Mouse (Mus musculus) CH12.LX (cell line): ENCODE results near the gene Fgfr2. TPM values are rescaled to one million over a fixed set of nuclear protein-coding genes. Genes with fewer than 3 reads are reported as not detected.

Experiments
- DNase-seq: peaks from one replicate; pipeline ENCODE4 v3.0.0-alpha.2; 2013; ENCODE audit errors: extremely low read depth
- H3K27ac ChIP-seq: 2 replicates; pipeline ENCODE4 v1.5.1; 2012; ENCODE audit warnings: low read depth, mild to moderate bottlenecking, control low read depth, moderate library complexity; ENCODE audit not compliant: insufficient read depth
- H3K27me3 ChIP-seq: replicated peaks from 2 replicates; pipeline ENCODE3; 2012; ENCODE audit warnings: inconsistent platforms
- H3K36me3 ChIP-seq, 2 experiments: replicated peaks in 1 of 2; 2 replicates each; pipeline versions ENCODE3 to v1.6.1; 2012; ENCODE audit warnings: inconsistent platforms in 1 of 2, low read length in 1 of 2, mild to moderate bottlenecking in 1 of 2, mixed read lengths in 1 of 2, moderate library complexity in 1 of 2; ENCODE audit not compliant: control insufficient read depth in 1 of 2, insufficient read depth in 1 of 2
- H3K4me1 ChIP-seq, 2 experiments: 2 replicates each; pipeline ENCODE4 v1.6.1; 2012; ENCODE audit warnings: inconsistent platforms in 1 of 2, moderate library complexity in 1 of 2; ENCODE audit not compliant: insufficient read depth in 2 of 2, control insufficient read depth in 1 of 2
- H3K4me2 ChIP-seq: 2 replicates; pipeline ENCODE4 v1.6.1; 2012; ENCODE audit warnings: low read depth, mild to moderate bottlenecking, control low read depth; ENCODE audit not compliant: poor library complexity, insufficient read depth, severe bottlenecking
- H3K4me3 ChIP-seq, 3 experiments: fragments of 150-350 bp in 1 of 3; sonication (generic) in 1 of 3; replicated peaks in 1 of 3; 2 replicates each; pipeline versions ENCODE3 to v1.5.1; 2011 to 2012; ENCODE audit warnings: low read depth in 2 of 3, low read length in 2 of 3, mild to moderate bottlenecking in 2 of 3, moderate library complexity in 2 of 3, control low read depth in 1 of 3, improper control_type of control experiment in 1 of 3, inconsistent platforms in 1 of 3, mixed read lengths in 1 of 3; ENCODE audit not compliant: poor library complexity in 1 of 3
- H3K79me2 ChIP-seq: replicated peaks from 2 replicates; pipeline ENCODE4 v1.6.1; 2012; ENCODE audit warnings: mild to moderate bottlenecking, moderate library complexity; ENCODE audit not compliant: control insufficient read depth, poor library complexity, insufficient read depth, severe bottlenecking; ENCODE audit errors: extremely low read depth
- H3K9ac ChIP-seq: 2 replicates; pipeline ENCODE4 v1.6.1; 2012; ENCODE audit warnings: low read depth, mild to moderate bottlenecking, control low read depth, moderate library complexity; ENCODE audit not compliant: insufficient read depth
- H3K9me3 ChIP-seq: replicated peaks from 2 replicates; pipeline ENCODE3; 2012; ENCODE audit warnings: low read length, inconsistent platforms, mixed read lengths
- BHLHE40 ChIP-seq: IDR thresholded peaks from 2 replicates; pipeline ENCODE4 v1.6.1; 2011; ENCODE audit warnings: mild to moderate bottlenecking, low read depth, low read length, improper control_type of control experiment
- EP300 ChIP-seq: IDR thresholded peaks from 2 replicates; pipeline ENCODE4 v1.6.1; 2011; ENCODE audit warnings: low read length, improper control_type of control experiment
- HCFC1 ChIP-seq: IDR thresholded peaks from 2 replicates; pipeline ENCODE4 v1.6.1; 2012; ENCODE audit warnings: low read depth, mild to moderate bottlenecking, inconsistent platforms, low read length, improper control_type of control experiment
- KAT2A ChIP-seq: IDR thresholded peaks from 2 replicates; pipeline ENCODE4 v1.6.1; 2012; ENCODE audit warnings: low read length, improper control_type of control experiment, inconsistent platforms; ENCODE audit not compliant: insufficient replicate concordance
- MEF2A ChIP-seq: IDR thresholded peaks from 2 replicates; pipeline ENCODE4 v1.6.1; 2014; ENCODE audit warnings: low read depth, mild to moderate bottlenecking, inconsistent platforms, low read length, improper control_type of control experiment, borderline replicate concordance
- NELFE ChIP-seq: IDR thresholded peaks from 2 replicates; pipeline ENCODE4 v1.6.1; 2011; ENCODE audit warnings: low read depth, low read length, improper control_type of control experiment
- PAX5 ChIP-seq: IDR thresholded peaks from 2 replicates; pipeline ENCODE4 v1.6.1; 2012; ENCODE audit warnings: low read length, inconsistent platforms, mixed read lengths
- SIN3A ChIP-seq: IDR thresholded peaks from 2 replicates; pipeline ENCODE4 v1.6.1; 2012; ENCODE audit warnings: low read length, improper control_type of control experiment, inconsistent platforms
- ZC3H11A ChIP-seq: IDR thresholded peaks from 2 replicates; pipeline ENCODE4 v1.6.1; 2012; ENCODE audit warnings: low read depth, mild to moderate bottlenecking, inconsistent platforms, low read length, improper control_type of control experiment
- ZMIZ1 ChIP-seq: IDR thresholded peaks from 2 replicates; pipeline ENCODE4 v1.6.1; 2012; ENCODE audit warnings: low read depth, mild to moderate bottlenecking, inconsistent platforms, low read length, improper control_type of control experiment
- dilution Hi-C: fragments of 300-500 bp; cut with MboI; formaldehyde crosslinking; loops from 2 replicates; pipeline ENCODE4 v1.14.3; 2020; ENCODE audit warnings: low sequenced_read_pairs; ENCODE audit not compliant: extremely low pct_unique_long_range_greater_than_20kb, extremely low pct_ligation_motif_present
- in situ Hi-C: fragments of 300-500 bp; cut with MboI; formaldehyde crosslinking; loops from 3 replicates; pipeline ENCODE4 v1.14.3; 2019; ENCODE audit warnings: low sequenced_read_pairs, low pct_ligation_motif_present, low pct_unique_long_range_greater_than_20kb, mixed read lengths
- polyA plus RNA-seq: library from polyadenylated mRNA; unstranded; fragments of >175 nt; gene quantifications from 2 replicates; pipeline ENCODE4 v1.2.1, GENCODE M21; 2012; ENCODE audit warnings: low read depth; ENCODE audit not compliant: insufficient read length
- total RNA-seq, 2 experiments: library from RNA; depleted of rRNA; stranded (reverse); fragments of 300-350 nt in 1 of 2; fragments of >200 nt in 1 of 2; gene quantifications; 2 replicates each; pipeline ENCODE4 v1.2.3; 2012 to 2014

The Fgfr2 gene
- total and polyA plus RNA-seq, 3 experiments, result not detected

DNA sequence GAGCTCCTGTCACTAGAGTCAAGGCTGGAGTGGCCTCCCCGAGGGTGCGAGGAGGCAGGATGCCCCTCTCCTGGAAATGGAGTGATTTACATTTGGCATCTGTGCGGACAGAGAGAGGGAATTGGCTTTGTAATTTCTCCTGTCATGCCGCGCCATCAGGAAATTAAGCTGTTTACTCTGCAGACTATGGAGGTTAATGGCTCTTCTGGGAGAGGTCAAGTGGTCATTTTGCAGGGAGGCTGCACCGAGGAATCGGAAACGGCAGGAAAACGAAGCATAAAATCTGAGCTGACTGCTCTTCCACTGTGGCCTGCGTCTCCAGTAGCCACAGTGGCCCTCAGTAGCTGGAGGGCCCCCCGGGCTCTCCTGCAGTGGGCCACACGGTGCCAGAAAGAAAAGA is 485.9 kb downstream of the Fgfr2 start:
- Histone ChIP-seq H3K36me3 (peaks cover 0 to 31% of the 10 kb centered on the region in 2 experiments), H3K4me1 (peaks cover 0 to 20% of the 10 kb centered on the region in 2 experiments; a peak in 2 of 4 replicates), H3K4me3 (no peak overlapping the region), H3K27me3 (no peaks in the 10 kb centered on the region), H3K4me2 (no peak overlapping the region), H3K79me2 (no peaks in the 10 kb centered on the region), H3K27ac (no peak overlapping the region), H3K9ac (no peak overlapping the region), H3K9me3 (no peaks in the 10 kb centered on the region)
- dilution Hi-C loops, result no loop called here
- in situ Hi-C loops, result no loop called here
- no peak for TF ChIP-seq NELFE
- no peak for DNase-seq

DNA sequence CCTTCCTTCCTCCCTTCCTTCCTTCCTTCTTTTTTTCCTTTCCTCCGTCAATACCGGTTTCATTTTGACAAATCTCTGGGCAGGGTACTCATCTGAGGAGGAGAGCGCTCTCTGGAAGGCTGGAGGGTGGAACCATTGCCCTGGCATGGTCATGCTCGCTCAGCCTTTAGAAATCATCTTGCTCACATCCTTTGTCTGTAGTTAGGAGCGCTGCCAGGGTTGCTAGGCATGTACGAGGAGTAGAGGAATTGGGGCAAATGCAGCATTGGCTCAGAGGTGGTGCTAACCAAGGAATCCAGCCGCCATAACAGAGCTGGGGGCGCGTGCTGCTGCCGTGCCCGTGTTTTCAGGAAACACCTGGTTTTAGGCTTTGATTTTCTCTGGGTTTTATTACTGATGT is 491.8 kb downstream of the Fgfr2 start:
- Histone ChIP-seq H3K4me2 (no peak overlapping the region), H3K36me3 (peaks cover 0 to 19% of the 10 kb centered on the region in 2 experiments), H3K4me3 (no peak overlapping the region), H3K79me2 (no peaks in the 10 kb centered on the region), H3K9me3 (no peaks in the 10 kb centered on the region), H3K27me3 (no peaks in the 10 kb centered on the region), H3K27ac (no peak overlapping the region), H3K4me1 (peaks cover 11 to 37% of the 10 kb centered on the region in 2 experiments), H3K9ac (no peak overlapping the region)
- in situ Hi-C loops (no loop called here), dilution Hi-C loops (no loop called here)
- no peak for TF ChIP-seq PAX5
- peak; percentile 23; the same call in 1 of the 2 replicates for TF ChIP-seq EP300
- DNase-seq, result no peak

DNA sequence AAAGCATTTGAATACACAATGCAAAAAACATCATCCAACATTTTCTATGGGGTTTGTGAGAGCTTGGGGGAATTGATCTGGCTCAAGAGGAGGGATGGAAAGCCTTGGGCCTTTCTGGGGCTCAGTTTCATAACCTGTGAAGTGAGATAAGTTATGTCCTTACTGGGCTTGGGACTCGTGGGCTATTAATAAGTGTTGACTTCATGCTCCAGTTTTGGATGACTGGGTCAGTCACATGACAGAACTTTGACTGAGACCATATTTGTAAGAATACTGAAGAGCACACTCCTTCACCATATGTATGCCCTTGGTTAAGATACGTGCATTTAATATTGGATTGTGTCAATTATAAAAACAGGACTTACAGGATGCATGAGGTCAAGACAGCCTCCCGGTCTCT is 495.7 kb downstream of the Fgfr2 start:
- in situ Hi-C loops, result no loop called here
- Histone ChIP-seq H3K36me3 (peaks cover 0 to 2% of the 10 kb centered on the region in 2 experiments), H3K27me3 (no peaks in the 10 kb centered on the region), H3K9ac (no peak overlapping the region), H3K4me2 (no peak overlapping the region), H3K4me1 (peaks cover 11 to 31% of the 10 kb centered on the region in 2 experiments), H3K4me3 (no peak overlapping the region), H3K79me2 (no peaks in the 10 kb centered on the region), H3K27ac (no peak overlapping the region), H3K9me3 (no peaks in the 10 kb centered on the region)
- TF ChIP-seq BHLHE40 (0 out of 2 replicates have a peak, but pooled peaks have one; percentile 19), SIN3A (no peak)
- no peak for DNase-seq
- dilution Hi-C loops, result no loop called here

DNA sequence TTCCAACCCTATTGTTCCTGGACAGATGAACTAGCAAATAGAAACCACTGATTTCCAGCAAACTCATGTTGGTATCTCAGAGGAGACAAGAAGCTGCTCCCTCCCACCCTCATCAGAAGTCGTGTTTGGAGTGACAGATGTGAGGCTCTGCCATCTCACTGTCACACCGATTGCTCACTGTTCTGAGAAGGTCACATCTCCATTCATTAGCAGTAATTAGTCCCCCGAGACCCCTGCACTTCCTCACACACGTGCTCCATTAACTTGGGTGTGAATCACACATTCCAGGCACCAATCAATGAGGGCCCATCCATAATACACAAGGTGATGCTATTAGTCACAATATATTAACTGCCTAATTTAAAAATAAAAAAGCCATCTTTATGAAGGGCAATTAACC is 497.0 kb downstream of the Fgfr2 start:
- H3K4me1 ChIP-seq, result peaks cover 3 to 18% of the 10 kb centered on the region in 2 experiments
- H3K9me3 ChIP-seq, result no peaks in the 10 kb centered on the region
- no peak overlapping the region for H3K9ac ChIP-seq
- no peak for DNase-seq
- H3K27me3 ChIP-seq, result no peaks in the 10 kb centered on the region
- H3K79me2 ChIP-seq, result no peaks in the 10 kb centered on the region
- H3K27ac ChIP-seq, result no peak overlapping the region
- H3K4me3 ChIP-seq, result no peak overlapping the region
- in situ Hi-C loops, result no loop called here
- dilution Hi-C loops, result no loop called here
- TF ChIP-seq ZC3H11A (no peak), HCFC1 (no peak), MEF2A (no peak), KAT2A (no peak), ZMIZ1 (no peak)
- no peak overlapping the region for H3K4me2 ChIP-seq
- H3K36me3 ChIP-seq, result peaks cover 0 to 4% of the 10 kb centered on the region in 2 experiments
